Mouse (Mus musculus): ENCODE data around the gene Nbas.

- TF ChIP-seq CTCF (IDR thresholded peaks at IDR 0.05; ENCODE audit: borderline replicate concordance, insufficient read depth, low read length) = no peak
- TF ChIP-seq POLR2A (IDR thresholded peaks at IDR 0.05; ENCODE audit: low read depth, low read length) = no peak
These were observed 13.2 kb upstream of the Nbas start for GRCm38 (mm10) chr12:13255701-13256100.
